Mouse (Mus musculus): ENCODE results near the gene Zcrb1.

GRCm38 (mm10) chr15:93398699-93399540 is 786 bp upstream of the Zcrb1 start:
- TF ChIP-seq CTCF (IDR thresholded peaks at IDR 0.05; ENCODE audit: low read depth) (no peak), EP300 (IDR thresholded peaks at IDR 0.05; ENCODE audit: low read depth) (no peak)

All from heart, postnatal 0 days (tissue).